Mouse (Mus musculus) MEL (cell line): ENCODE measurements at regions not wholly inside any gene's neighbourhood (a gene's known extent, or its start where the extent isn't known, plus 50 kb on each side); places are given as distances from the start of the nearest gene placed in this dataset.

Experiments used
- CTCF ChIP-seq, 3 experiments: IDR thresholded peaks in 2 of 3; conservative IDR thresholded peaks in 1 of 3; 2 replicates each; pipeline ENCODE4 v1.5.1; 2011 to 2012; ENCODE audit warnings: low read length in 3 of 3, low read depth in 2 of 3, mild to moderate bottlenecking in 2 of 3, improper control_type of control experiment in 1 of 3, inconsistent platforms in 1 of 3, mixed read lengths in 1 of 3, moderate library complexity in 1 of 3; ENCODE audit not compliant: control insufficient read depth in 1 of 3, insufficient read depth in 1 of 3, poor library complexity in 1 of 3, severe bottlenecking in 1 of 3
- E2F4 ChIP-seq: IDR thresholded peaks from 2 replicates; pipeline ENCODE4 v1.6.1; 2011; ENCODE audit warnings: low read depth, low read length, improper control_type of control experiment, borderline replicate concordance
- EP300 ChIP-seq, 2 experiments: IDR thresholded peaks; 2 replicates each; pipeline ENCODE4 v1.6.1; 2011; ENCODE audit warnings: improper control_type of control experiment in 2 of 2, low read length in 2 of 2, low read depth in 1 of 2, mild to moderate bottlenecking in 1 of 2
- ETS1 ChIP-seq: IDR thresholded peaks from 2 replicates; pipeline ENCODE4 v1.6.1; 2012; ENCODE audit warnings: low read depth, mild to moderate bottlenecking, inconsistent platforms, low read length, improper control_type of control experiment, moderate library complexity
- GATA1 ChIP-seq: IDR thresholded peaks from 2 replicates; pipeline ENCODE4 v1.6.1; 2011; ENCODE audit warnings: low read depth, low read length, improper control_type of control experiment
- MAZ ChIP-seq: IDR thresholded peaks from 2 replicates; pipeline ENCODE4 v1.6.1; 2012; ENCODE audit warnings: low read depth, mild to moderate bottlenecking, inconsistent platforms, low read length, improper control_type of control experiment
- POLR2A ChIP-seq, 2 experiments: IDR thresholded peaks; 2 replicates each; pipeline ENCODE4 v1.6.1; 2011 to 2012; ENCODE audit warnings: low read length in 2 of 2, mild to moderate bottlenecking in 2 of 2, control low read depth in 1 of 2, improper control_type of control experiment in 1 of 2, low read depth in 1 of 2, moderate library complexity in 1 of 2; ENCODE audit not compliant: control insufficient read depth in 1 of 2, insufficient read depth in 1 of 2, poor library complexity in 1 of 2
- USF2 ChIP-seq, 2 experiments: IDR thresholded peaks; 2 replicates each; pipeline ENCODE4 v1.6.1; 2011 to 2012; ENCODE audit warnings: improper control_type of control experiment in 2 of 2, low read length in 2 of 2, borderline replicate concordance in 1 of 2, inconsistent platforms in 1 of 2, low read depth in 1 of 2, mild to moderate bottlenecking in 1 of 2; ENCODE audit not compliant: insufficient read depth in 1 of 2
- ZNF384 ChIP-seq: IDR thresholded peaks from 2 replicates; pipeline ENCODE4 v1.6.1; 2012; ENCODE audit warnings: low read depth, mild to moderate bottlenecking, inconsistent platforms, low read length, improper control_type of control experiment

- TF ChIP-seq CTCF (IDR thresholded peaks at IDR 0.05 in 2 of 3, conservative IDR thresholded peaks at IDR 0.05 in 1 of 3; ENCODE audit: control insufficient read depth in 1 of 3, insufficient read depth in 1 of 3, low read depth in 2 of 3, low read length in 3 of 3, poor library complexity in 1 of 3, severe bottlenecking in 1 of 3) (no peak), POLR2A (IDR thresholded peaks at IDR 0.05; ENCODE audit: control insufficient read depth in 1 of 2, insufficient read depth in 1 of 2, low read depth in 1 of 2, low read length in 2 of 2, poor library complexity in 1 of 2) (no peak), E2F4 (no peak), ZNF384 (no peak), USF2 (IDR thresholded peaks at IDR 0.05; ENCODE audit: borderline replicate concordance in 1 of 2, insufficient read depth in 1 of 2, low read depth in 1 of 2, low read length in 2 of 2) (no peak), EP300 (IDR thresholded peaks at IDR 0.05; ENCODE audit: low read depth in 1 of 2, low read length in 2 of 2) (no peak), ETS1 (no peak), MAZ (no peak), GATA1 (no peak)
These were observed 404.6 kb upstream of the Tnc start for GRCm38 (mm10) chr4:64451442-64451841.
